Mouse (Mus musculus): ENCODE measurements around the gene Sema5a. TPM values are rescaled to one million over a fixed set of nuclear protein-coding genes. Genes with fewer than 3 reads are reported as not detected.

The Sema5a gene
- polyA plus RNA-seq, 1 experiment from 2014 or later: 26.3 TPM

DNA sequence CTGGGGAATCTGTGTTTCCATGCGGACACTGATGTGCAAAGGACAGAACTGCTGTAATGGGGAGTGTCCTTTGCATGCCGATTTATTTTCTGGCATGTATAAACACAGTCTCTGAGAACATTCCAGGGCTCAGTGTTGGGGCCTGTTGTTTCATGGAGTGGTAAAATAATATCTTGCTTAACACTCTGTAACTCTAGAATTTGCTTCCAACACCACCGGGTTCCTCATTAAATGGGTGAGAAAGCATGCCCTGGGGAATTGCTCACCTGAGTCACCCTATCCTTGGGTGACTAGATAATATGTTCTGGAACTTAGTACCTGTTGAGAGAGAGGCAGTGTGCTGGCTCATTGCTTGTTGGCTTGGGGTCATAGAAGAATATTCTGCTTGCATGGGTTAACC, 135.7 kb downstream of the Sema5a start:
- no peak overlapping the region for H3K27ac ChIP-seq
- no peaks in the 10 kb centered on the region for H3K4me1 ChIP-seq
- no peak for ATAC-seq (replicated peaks; ENCODE audit: low FRiP score)
- no peaks in the 10 kb centered on the region for H3K27me3 ChIP-seq
- H3K9ac ChIP-seq: no peak overlapping the region
- H3K4me3 ChIP-seq (replicated peaks): no peak overlapping the region
- no peaks in the 10 kb centered on the region for H3K36me3 ChIP-seq
- 60% methylated on average over 3 of the region's 3 CpGs for WGBS
- no peak overlapping the region for H3K4me2 ChIP-seq
- H3K9me3 ChIP-seq (replicated peaks): no peaks in the 10 kb centered on the region

GRCm38 (mm10) chr15:32382930-32383481, 138.4 kb downstream of the Sema5a start:
- H3K4me3 ChIP-seq (replicated peaks): no peak overlapping the region
- H3K36me3 ChIP-seq: no peaks in the 10 kb centered on the region
- no peak for ATAC-seq (replicated peaks; ENCODE audit: low FRiP score)
- H3K9ac ChIP-seq: no peak overlapping the region
- WGBS: 77% methylated on average over 4 of the region's 4 CpGs
- H3K27me3 ChIP-seq: no peaks in the 10 kb centered on the region
- no peaks in the 10 kb centered on the region for H3K9me3 ChIP-seq (replicated peaks)
- no peaks in the 10 kb centered on the region for H3K4me1 ChIP-seq
- H3K27ac ChIP-seq: no peak overlapping the region
- no peak overlapping the region for H3K4me2 ChIP-seq

DNA sequence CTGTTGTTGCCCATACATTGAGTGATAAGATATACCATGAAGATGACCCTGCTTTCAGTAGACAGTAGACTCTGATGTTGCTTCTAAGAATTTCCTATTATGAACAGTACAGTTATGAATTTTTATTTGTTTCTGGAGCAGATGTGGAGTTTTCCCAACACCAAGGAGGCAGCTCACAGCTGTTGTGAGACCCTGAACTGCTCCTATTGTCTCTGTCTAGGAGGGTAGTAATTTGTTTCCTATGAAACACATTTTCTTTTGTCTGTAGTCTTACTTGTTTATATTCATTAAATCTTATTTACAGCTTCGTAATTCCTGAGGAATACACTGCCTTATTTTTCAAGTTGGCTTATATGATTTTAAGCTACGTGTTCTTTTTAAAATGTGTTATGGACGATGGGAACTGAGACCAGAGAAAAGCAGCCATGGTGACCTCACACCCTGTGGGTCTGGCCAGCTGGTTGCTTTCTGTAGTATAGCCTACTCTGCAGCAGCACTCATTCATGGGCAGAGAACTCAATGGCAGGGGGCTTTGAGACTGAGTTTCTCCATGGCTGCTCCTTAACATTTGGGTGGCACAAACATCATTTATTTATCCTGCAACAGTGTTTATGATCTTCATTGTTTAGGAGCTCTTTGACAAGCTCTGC, 151.8 kb downstream of the Sema5a start:
- no peak for ATAC-seq (replicated peaks; ENCODE audit: low FRiP score)

DNA sequence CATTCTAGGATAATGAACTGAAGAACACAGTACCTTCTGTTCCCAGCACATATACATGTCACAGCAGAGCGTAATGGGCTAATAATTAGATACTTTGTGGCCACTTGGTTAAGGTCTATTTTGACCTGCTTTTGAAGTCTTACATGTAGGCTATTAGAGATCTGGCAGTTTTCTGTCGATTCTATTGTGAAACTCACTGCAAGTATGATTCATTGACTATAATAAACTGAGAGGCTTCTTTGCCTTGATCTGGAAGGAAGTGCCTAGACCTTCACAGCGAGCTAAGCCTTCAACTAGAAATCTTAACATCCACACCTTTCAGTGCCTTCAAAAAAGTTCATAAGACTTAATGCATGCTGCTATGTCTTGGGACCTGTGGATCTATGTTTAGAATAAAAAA, 152.5 kb downstream of the Sema5a start:
- Histone ChIP-seq H3K4me1 (no peaks in the 10 kb centered on the region), H3K4me2 (no peak overlapping the region), H3K9ac (no peak overlapping the region), H3K4me3 (replicated peaks) (no peak overlapping the region), H3K27ac (no peak overlapping the region), H3K9me3 (replicated peaks) (no peaks in the 10 kb centered on the region), H3K27me3 (no peaks in the 10 kb centered on the region), H3K36me3 (no peaks in the 10 kb centered on the region)
- no peak for ATAC-seq (replicated peaks; ENCODE audit: low FRiP score)
- WGBS: 59% methylated on average over 3 of the region's 3 CpGs

More for the DNA sequence above, 151.8 kb downstream of the Sema5a start:
- Histone ChIP-seq H3K9ac (no peak overlapping the region), H3K9me3 (replicated peaks) (no peaks in the 10 kb centered on the region), H3K36me3 (no peaks in the 10 kb centered on the region), H3K4me1 (no peaks in the 10 kb centered on the region), H3K27ac (no peak overlapping the region), H3K4me3 (replicated peaks) (no peak overlapping the region), H3K4me2 (no peak overlapping the region), H3K27me3 (no peaks in the 10 kb centered on the region)
- WGBS: 72% methylated on average over 3 of the region's 3 CpGs

GRCm38 (mm10) chr15:32398721-32399120, 154.1 kb downstream of the Sema5a start:
- no peak for ATAC-seq (replicated peaks; ENCODE audit: low FRiP score)
- no peak overlapping the region for H3K4me3 ChIP-seq (replicated peaks)
- H3K36me3 ChIP-seq: no peaks in the 10 kb centered on the region
- H3K4me2 ChIP-seq: no peak overlapping the region
- WGBS: 83% methylated on average over 1 of the region's 1 CpGs
- no peaks in the 10 kb centered on the region for H3K27me3 ChIP-seq
- peaks cover 5% of the 10 kb centered on the region; the same call in 1 of the 2 replicates for H3K4me1 ChIP-seq
- H3K27ac ChIP-seq: no peak overlapping the region
- no peak overlapping the region for H3K9ac ChIP-seq
- H3K9me3 ChIP-seq (replicated peaks): no peaks in the 10 kb centered on the region

DNA sequence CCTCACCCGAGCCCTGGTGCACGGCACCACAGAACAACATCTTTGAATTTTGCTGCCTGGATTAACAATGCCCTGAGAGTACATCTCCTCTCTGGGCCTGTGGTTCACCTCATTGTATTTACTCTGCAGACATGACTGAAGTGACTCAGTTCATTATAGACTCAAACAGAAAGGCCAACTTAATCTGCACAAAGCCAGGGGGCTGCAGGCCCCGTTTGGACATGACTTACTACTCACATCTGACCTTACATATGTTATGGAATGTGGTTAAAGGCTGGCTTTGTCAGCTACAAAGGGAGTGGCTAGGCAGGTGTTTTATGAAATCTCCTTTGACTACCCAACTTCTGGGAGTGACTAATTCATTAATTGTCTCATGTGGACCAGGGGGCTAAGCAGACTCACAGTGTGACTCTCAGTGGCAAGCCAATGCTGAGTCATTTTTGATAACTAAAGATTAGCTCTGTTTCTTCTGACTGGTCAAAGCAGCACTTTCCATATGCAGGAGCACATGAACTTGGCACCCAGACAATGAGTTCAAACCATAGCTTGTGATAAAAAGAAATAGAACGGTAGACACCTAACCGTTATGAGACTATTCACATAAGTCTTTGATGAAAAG, 157.4 kb downstream of the Sema5a start:
- Histone ChIP-seq H3K9me3 (replicated peaks) (no peaks in the 10 kb centered on the region), H3K9ac (no peak overlapping the region), H3K4me2 (no peak overlapping the region), H3K4me3 (replicated peaks) (no peak overlapping the region), H3K27me3 (no peaks in the 10 kb centered on the region), H3K36me3 (no peaks in the 10 kb centered on the region), H3K4me1 (peaks cover 5% of the 10 kb centered on the region; the same call in 1 of the 2 replicates), H3K27ac (no peak overlapping the region)
- 75% methylated on average over 5 of the region's 5 CpGs for WGBS
- ATAC-seq (replicated peaks; ENCODE audit: low FRiP score): no peak

DNA sequence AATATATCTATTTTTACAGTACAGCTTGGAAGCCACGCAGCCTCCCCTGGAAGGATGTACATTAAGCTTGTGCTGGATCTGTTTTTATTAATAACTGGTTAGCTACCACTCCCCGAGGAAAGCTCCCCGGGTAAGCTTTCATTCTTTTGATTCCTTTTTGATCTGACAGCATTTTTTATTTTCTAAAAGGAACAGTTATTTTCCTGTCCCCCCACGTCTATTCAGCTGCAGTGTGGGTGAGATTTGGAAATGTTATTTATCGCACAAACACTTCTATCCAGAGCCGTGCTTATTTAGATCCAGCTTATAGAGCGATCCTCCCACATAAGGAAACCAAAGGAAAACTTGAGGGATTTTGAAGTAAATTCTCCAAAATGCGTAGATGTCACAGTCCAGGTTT, 158.7 kb downstream of the Sema5a start:
- no peak for ATAC-seq (replicated peaks; ENCODE audit: low FRiP score)
- no peak overlapping the region for H3K4me2 ChIP-seq
- H3K27ac ChIP-seq: no peak overlapping the region
- H3K4me3 ChIP-seq (replicated peaks): no peak overlapping the region
- peaks cover 5% of the 10 kb centered on the region; the same call in 1 of the 2 replicates for H3K4me1 ChIP-seq
- H3K9me3 ChIP-seq (replicated peaks): no peaks in the 10 kb centered on the region
- 68% methylated on average over 8 of the region's 8 CpGs for WGBS
- H3K36me3 ChIP-seq: no peaks in the 10 kb centered on the region
- H3K9ac ChIP-seq: no peak overlapping the region
- no peaks in the 10 kb centered on the region for H3K27me3 ChIP-seq

- peaks cover 5% of the 10 kb centered on the region; the same call in 1 of the 2 replicates for H3K4me1 ChIP-seq
- H3K36me3 ChIP-seq: no peaks in the 10 kb centered on the region
- no peak for ATAC-seq (replicated peaks; ENCODE audit: low FRiP score)
- WGBS: 81% methylated on average over 2 of the region's 2 CpGs
- H3K27ac ChIP-seq: no peak overlapping the region
- no peak overlapping the region for H3K4me3 ChIP-seq (replicated peaks)
- no peak overlapping the region for H3K4me2 ChIP-seq
- no peaks in the 10 kb centered on the region for H3K27me3 ChIP-seq
- no peaks in the 10 kb centered on the region for H3K9me3 ChIP-seq (replicated peaks)
- no peak overlapping the region for H3K9ac ChIP-seq
Measured at GRCm38 (mm10) chr15:32406436-32406835, 161.8 kb downstream of the Sema5a start.

- WGBS: 85% methylated on average over 3 of the region's 3 CpGs
- H3K9me3 ChIP-seq (replicated peaks): no peaks in the 10 kb centered on the region
Measured at GRCm38 (mm10) chr15:32407766-32408165, 163.2 kb downstream of the Sema5a start.

GRCm38 (mm10) chr15:32416291-32416690, 171.7 kb downstream of the Sema5a start:
- H3K27me3 ChIP-seq: no peaks in the 10 kb centered on the region
- H3K4me1 ChIP-seq: 0 out of 2 replicates have a peak, but pooled peaks cover 3% of the 10 kb centered on the region
- H3K36me3 ChIP-seq: 0 out of 2 replicates have a peak, but pooled peaks cover 4% of the 10 kb centered on the region
- 77% methylated on average over 2 of the region's 2 CpGs for WGBS
- no peaks in the 10 kb centered on the region for H3K9me3 ChIP-seq (replicated peaks)
- H3K27ac ChIP-seq: no peak overlapping the region
- no peak overlapping the region for H3K4me3 ChIP-seq (replicated peaks)
- H3K4me2 ChIP-seq: no peak overlapping the region
- no peak overlapping the region for H3K9ac ChIP-seq
- no peak for ATAC-seq (replicated peaks; ENCODE audit: low FRiP score)

More at GRCm38 (mm10) chr15:32407766-32408165, 163.2 kb downstream of the Sema5a start:
- no peak overlapping the region for H3K9ac ChIP-seq
- H3K4me1 ChIP-seq: peaks cover 2% of the 10 kb centered on the region; the same call in 1 of the 2 replicates
- no peak overlapping the region for H3K4me2 ChIP-seq
- ATAC-seq (replicated peaks; ENCODE audit: low FRiP score): no peak
- H3K27me3 ChIP-seq: no peaks in the 10 kb centered on the region
- no peak overlapping the region for H3K4me3 ChIP-seq (replicated peaks)
- no peaks in the 10 kb centered on the region for H3K36me3 ChIP-seq
- H3K27ac ChIP-seq: no peak overlapping the region

DNA sequence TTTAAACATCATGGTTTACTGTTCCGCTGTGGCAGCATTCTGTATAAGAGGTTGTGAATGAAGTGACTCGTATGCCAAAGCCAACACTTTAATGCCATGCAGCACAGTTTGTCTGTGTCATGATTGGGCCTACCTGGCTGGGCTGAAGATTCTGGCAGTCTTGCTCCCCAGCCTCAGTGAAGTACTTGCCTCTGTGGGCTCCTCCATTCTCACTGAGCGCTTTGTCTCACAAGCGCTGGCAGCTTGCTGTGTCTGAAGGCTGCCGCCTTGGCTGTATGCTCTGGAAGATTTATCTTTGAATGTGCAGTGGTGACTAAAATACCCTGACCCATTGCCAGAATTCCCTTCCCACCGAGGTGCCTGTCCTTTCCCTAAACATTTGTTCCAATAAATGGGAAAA, 178.0 kb downstream of the Sema5a start:
- Histone ChIP-seq H3K4me2 (no peak overlapping the region), H3K4me3 (replicated peaks) (no peak overlapping the region), H3K27ac (no peak overlapping the region), H3K9me3 (replicated peaks) (no peaks in the 10 kb centered on the region), H3K36me3 (0 out of 2 replicates have a peak, but pooled peaks cover 4% of the 10 kb centered on the region), H3K4me1 (no peaks in the 10 kb centered on the region), H3K9ac (no peak overlapping the region), H3K27me3 (no peaks in the 10 kb centered on the region)
- no peak for ATAC-seq (replicated peaks; ENCODE audit: low FRiP score)
- WGBS: 71% methylated on average over 6 of the region's 6 CpGs

- no peak overlapping the region for H3K27ac ChIP-seq
- H3K9me3 ChIP-seq (replicated peaks): no peaks in the 10 kb centered on the region
- no peaks in the 10 kb centered on the region for H3K27me3 ChIP-seq
- H3K4me2 ChIP-seq: no peak overlapping the region
- no peak overlapping the region for H3K4me3 ChIP-seq (replicated peaks)
- no peak overlapping the region for H3K9ac ChIP-seq
- 78% methylated on average over 6 of the region's 6 CpGs for WGBS
- H3K36me3 ChIP-seq: 0 out of 2 replicates have a peak, but pooled peaks cover 4% of the 10 kb centered on the region
- no peak for ATAC-seq (replicated peaks; ENCODE audit: low FRiP score)
- H3K4me1 ChIP-seq: no peaks in the 10 kb centered on the region
Measured at GRCm38 (mm10) chr15:32423061-32423460, 178.5 kb downstream of the Sema5a start.

All from kidney, embryonic 15.5 days (tissue).